Mouse (Mus musculus) MEL (cell line): Measurements from ENCODE around the gene Zfp36l1. TPM values are rescaled to one million over a fixed set of nuclear protein-coding genes. Genes with fewer than 3 reads are reported as not detected.

Experiments
- DNase-seq: peaks from one replicate; pipeline ENCODE4 v3.0.0; 2011; ENCODE audit warnings: low read depth, low spot score
- H3K27ac ChIP-seq: 2 replicates; pipeline ENCODE4 v1.5.1; 2012; ENCODE audit warnings: low read depth, mild to moderate bottlenecking, control low read depth, low read length, moderate library complexity; ENCODE audit not compliant: control insufficient read depth
- H3K27me3 ChIP-seq, 2 experiments: fragments of 150-350 bp in 1 of 2; sonication (generic) in 1 of 2; 2 replicates each; pipeline ENCODE4 v1.6.1; 2012; ENCODE audit warnings: low read length in 2 of 2, mild to moderate bottlenecking in 2 of 2, improper control_type of control experiment in 1 of 2, moderate library complexity in 1 of 2; ENCODE audit not compliant: insufficient read depth in 2 of 2, control insufficient read depth in 1 of 2
- H3K36me3 ChIP-seq, 2 experiments: 2 replicates each; pipeline ENCODE4 v1.6.1; 2012 to 2014; ENCODE audit warnings: low read length in 2 of 2, improper control_type of control experiment in 1 of 2, inconsistent platforms in 1 of 2, mild to moderate bottlenecking in 1 of 2; ENCODE audit not compliant: insufficient read depth in 2 of 2, control insufficient read depth in 1 of 2
- H3K4me1 ChIP-seq, 2 experiments: fragments of 150-350 bp in 1 of 2; sonication (generic) in 1 of 2; 2 replicates each; pipeline ENCODE4 v1.6.1; 2012; ENCODE audit warnings: low read length in 2 of 2, improper control_type of control experiment in 1 of 2, mild to moderate bottlenecking in 1 of 2; ENCODE audit not compliant: insufficient read depth in 2 of 2, control insufficient read depth in 1 of 2
- H3K4me3 ChIP-seq, 2 experiments: fragments of 150-350 bp in 1 of 2; sonication (generic) in 1 of 2; 2 replicates each; pipeline ENCODE4 v1.5.1; 2012; ENCODE audit warnings: low read depth in 2 of 2, low read length in 2 of 2, mild to moderate bottlenecking in 2 of 2, moderate library complexity in 2 of 2, control low read depth in 1 of 2, improper control_type of control experiment in 1 of 2; ENCODE audit not compliant: control insufficient read depth in 1 of 2, insufficient read depth in 1 of 2
- H3K79me2 ChIP-seq: 2 replicates; pipeline ENCODE4 v1.6.1; 2012; ENCODE audit warnings: mild to moderate bottlenecking, low read length, moderate library complexity; ENCODE audit not compliant: control insufficient read depth, poor library complexity, insufficient read depth
- H3K9ac ChIP-seq: 2 replicates; pipeline ENCODE4 v1.6.1; 2012; ENCODE audit warnings: low read depth, mild to moderate bottlenecking, control low read depth, low read length, moderate library complexity; ENCODE audit not compliant: control insufficient read depth, poor library complexity, severe bottlenecking
- H3K9me3 ChIP-seq: fragments of 150-350 bp; sonication (generic); replicated peaks from 2 replicates; pipeline ENCODE4 v1.6.1; 2012; ENCODE audit warnings: mild to moderate bottlenecking, low read length, improper control_type of control experiment, moderate library complexity; ENCODE audit not compliant: insufficient read depth
- BHLHE40 ChIP-seq: IDR thresholded peaks from 2 replicates; pipeline ENCODE4 v1.6.1; 2012; ENCODE audit warnings: low read depth, mild to moderate bottlenecking, inconsistent platforms, low read length, improper control_type of control experiment, borderline replicate concordance
- CHD2 ChIP-seq: IDR thresholded peaks from 2 replicates; pipeline ENCODE4 v1.6.1; 2011; ENCODE audit warnings: low read length, improper control_type of control experiment
- JUND ChIP-seq: IDR thresholded peaks from 2 replicates; pipeline ENCODE4 v1.6.1; 2011; ENCODE audit warnings: low read depth, mild to moderate bottlenecking, improper control_type of control experiment, low read length
- KAT2A ChIP-seq: conservative IDR thresholded peaks from 2 replicates; pipeline ENCODE4 v1.6.1; 2012; ENCODE audit warnings: low read depth, low read length, improper control_type of control experiment, inconsistent platforms
- MAZ ChIP-seq: IDR thresholded peaks from 2 replicates; pipeline ENCODE4 v1.6.1; 2012; ENCODE audit warnings: low read depth, mild to moderate bottlenecking, inconsistent platforms, low read length, improper control_type of control experiment
- POLR2A ChIP-seq, 2 experiments: IDR thresholded peaks; 2 replicates each; pipeline ENCODE4 v1.6.1; 2011 to 2012; ENCODE audit warnings: low read length in 2 of 2, mild to moderate bottlenecking in 2 of 2, control low read depth in 1 of 2, improper control_type of control experiment in 1 of 2, low read depth in 1 of 2, moderate library complexity in 1 of 2; ENCODE audit not compliant: control insufficient read depth in 1 of 2, insufficient read depth in 1 of 2, poor library complexity in 1 of 2
- POLR2AphosphoS2 ChIP-seq: IDR thresholded peaks from 2 replicates; pipeline ENCODE4 v1.6.1; 2011; ENCODE audit warnings: low read length, improper control_type of control experiment
- RCOR1 ChIP-seq: IDR thresholded peaks from 2 replicates; pipeline ENCODE4 v1.6.1; 2012; ENCODE audit warnings: low read depth, mild to moderate bottlenecking, inconsistent platforms, low read length, improper control_type of control experiment
- SIN3A ChIP-seq: IDR thresholded peaks from 2 replicates; pipeline ENCODE4 v1.6.1; 2012; ENCODE audit warnings: low read length, improper control_type of control experiment, inconsistent platforms
- TCF12 ChIP-seq: IDR thresholded peaks from 2 replicates; pipeline ENCODE4 v1.6.1; 2014; ENCODE audit warnings: low read depth, mild to moderate bottlenecking, inconsistent platforms, low read length, improper control_type of control experiment, moderate library complexity
- ZMIZ1 ChIP-seq: IDR thresholded peaks from 2 replicates; pipeline ENCODE4 v1.6.1; 2012; ENCODE audit warnings: low read depth, mild to moderate bottlenecking, inconsistent platforms, low read length, improper control_type of control experiment, moderate library complexity
- polyA plus RNA-seq, 2 experiments: library from polyadenylated mRNA; stranded (reverse) in 1 of 2; unstranded in 1 of 2; fragments of >175 nt in 1 of 2; fragments of >200 nt in 1 of 2; gene quantifications; 2 replicates each; pipeline versions ENCODE4 v1.2.1 to v1.2.4; 2012; ENCODE audit warnings: low replicate concordance in 2 of 2, low read depth in 1 of 2; ENCODE audit not compliant: insufficient read length in 2 of 2, insufficient read depth in 1 of 2, missing spikeins in 1 of 2
- total RNA-seq: library from RNA; depleted of rRNA; stranded (reverse); fragments of 300-350 nt; gene quantifications from 2 replicates; pipeline ENCODE4 v1.2.3, GENCODE M21; 2012

Gene Zfp36l1
- total and polyA plus RNA-seq, 3 experiments, result 1.2 to 22.5 TPM; not detected in 1

DNA sequence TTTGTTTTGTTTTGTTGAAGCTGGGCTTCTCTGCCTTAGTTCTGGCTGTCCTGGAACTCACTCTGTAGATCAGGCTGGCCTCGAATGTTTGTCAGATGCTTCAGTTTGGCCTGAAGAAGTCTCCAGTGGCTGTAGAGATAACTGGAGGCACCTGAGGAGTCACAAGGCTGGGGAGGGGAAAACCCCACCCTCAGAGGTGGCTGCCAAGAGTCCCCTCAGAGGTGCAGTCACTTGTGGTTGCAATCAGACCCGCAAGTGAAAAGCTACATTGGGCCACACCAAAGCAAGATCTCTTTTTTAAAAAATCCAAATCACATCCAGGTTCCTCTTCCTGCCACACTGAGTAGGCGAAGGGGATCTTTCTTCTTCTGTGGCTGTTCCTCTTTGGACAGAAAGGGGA is 43.8 kb downstream of the Zfp36l1 start:
- peak; percentile 48; the same call in 1 of the 2 replicates for TF ChIP-seq RCOR1
- no peak for TF ChIP-seq POLR2AphosphoS2
- TF ChIP-seq ZMIZ1, result no peak
- TF ChIP-seq BHLHE40, result 0 out of 2 replicates have a peak, but pooled peaks have one; percentile 31
- TF ChIP-seq, all 39 proteins: peak for 2
- peaks cover 0 to 2% of the 10 kb centered on the region in 2 experiments; a peak in 2 of 4 replicates for H3K27me3 ChIP-seq
- no peaks in the 10 kb centered on the region for H3K9me3 ChIP-seq
- no peak for DNase-seq
- H3K9ac ChIP-seq, result no peak overlapping the region
- no peak overlapping the region for H3K27ac ChIP-seq
- no peaks in the 10 kb centered on the region for H3K79me2 ChIP-seq
- no peaks in the 10 kb centered on the region; a peak in 1 of 4 replicates for H3K36me3 ChIP-seq
- no peak overlapping the region for H3K4me3 ChIP-seq
- H3K4me1 ChIP-seq, result peaks cover 0 to 3% of the 10 kb centered on the region in 2 experiments; a peak in 1 of 4 replicates

DNA sequence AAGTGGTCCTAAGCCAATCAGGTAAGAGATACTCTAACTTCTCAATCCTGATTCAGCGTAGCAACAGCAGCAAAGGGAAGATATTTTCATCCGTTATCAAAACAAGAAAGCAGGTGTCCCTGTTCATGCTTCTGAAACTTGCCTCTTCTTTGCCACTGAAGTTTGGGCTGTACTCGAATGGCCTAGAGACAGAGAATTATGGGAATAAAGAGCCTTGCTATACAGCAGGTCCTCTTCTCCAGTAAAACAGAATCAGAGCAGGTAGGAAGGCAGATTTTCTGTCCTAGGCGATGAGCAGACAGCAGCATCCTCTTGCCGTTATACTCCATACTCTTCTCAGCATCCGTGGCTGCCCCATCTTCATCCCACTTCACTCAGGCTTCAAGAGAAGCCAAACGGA is 44.8 kb downstream of the Zfp36l1 start:
- Histone ChIP-seq H3K27me3 (peaks cover 0 to 2% of the 10 kb centered on the region in 2 experiments; a peak in 2 of 4 replicates), H3K27ac (no peak overlapping the region), H3K4me1 (peaks cover 0 to 3% of the 10 kb centered on the region in 2 experiments; a peak in 1 of 4 replicates), H3K36me3 (no peaks in the 10 kb centered on the region; a peak in 1 of 4 replicates), H3K4me3 (no peak overlapping the region), H3K9ac (no peak overlapping the region), H3K9me3 (no peaks in the 10 kb centered on the region), H3K79me2 (no peaks in the 10 kb centered on the region)
- peak; percentile 28 for DNase-seq
- no peak for TF ChIP-seq TCF12
- TF ChIP-seq SIN3A, result no peak
- no peak for TF ChIP-seq KAT2A
- TF ChIP-seq POLR2A (IDR thresholded peaks at IDR 0.05; ENCODE audit: control insufficient read depth in 1 of 2, insufficient read depth in 1 of 2, low read depth in 1 of 2, low read length in 2 of 2, poor library complexity in 1 of 2), result no peak
- no peak for TF ChIP-seq MAZ
- no peak for TF ChIP-seq JUND

DNA sequence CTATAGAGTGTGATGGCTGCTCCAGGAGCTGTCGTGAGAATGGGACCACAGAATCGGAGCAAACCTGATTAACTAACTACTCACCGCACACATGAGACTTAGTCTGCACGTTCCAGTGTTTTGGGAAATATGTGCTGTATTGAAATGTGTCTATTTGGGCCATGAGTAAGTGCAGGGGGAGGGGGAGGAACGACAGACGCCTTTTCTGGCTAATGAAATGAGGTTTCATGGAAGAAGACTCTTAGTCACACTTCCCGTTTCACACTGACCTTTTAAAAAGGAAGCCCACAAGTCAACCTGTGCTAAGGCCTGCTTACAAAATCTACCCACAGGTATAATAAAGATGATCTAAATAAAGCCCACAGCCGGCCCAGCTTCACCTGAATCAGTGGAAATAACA is 47.8 kb downstream of the Zfp36l1 start:
- DNase-seq, result no peak
- peaks cover 0 to 9% of the 10 kb centered on the region in 2 experiments; a peak in 2 of 4 replicates for H3K36me3 ChIP-seq
- H3K27me3 ChIP-seq, result no peaks in the 10 kb centered on the region
- TF ChIP-seq POLR2A (IDR thresholded peaks at IDR 0.05; ENCODE audit: control insufficient read depth in 1 of 2, insufficient read depth in 1 of 2, low read depth in 1 of 2, low read length in 2 of 2, poor library complexity in 1 of 2) (no peak), CHD2 (no peak)
- H3K4me3 ChIP-seq, result no peak overlapping the region
- H3K79me2 ChIP-seq, result no peaks in the 10 kb centered on the region
- H3K9me3 ChIP-seq, result no peaks in the 10 kb centered on the region
- H3K9ac ChIP-seq, result no peak overlapping the region
- no peak overlapping the region for H3K27ac ChIP-seq
- peaks cover 6 to 20% of the 10 kb centered on the region in 2 experiments for H3K4me1 ChIP-seq
